Mouse (Mus musculus) ovary, postnatal 14 days (tissue): ENCODE results near the gene Vmn2r4.
"Not testable (repeated sequence)": the region's sequence is repeated elsewhere in the genome, so short reads cannot be mapped to it uniquely, and the experiment has no call there.

ENCODE experiments used
- DNase-seq: peaks from one replicate; pipeline ENCODE4 v3.0.0; 2022; ENCODE audit warnings: low spot score

Gene Vmn2r4

DNA sequence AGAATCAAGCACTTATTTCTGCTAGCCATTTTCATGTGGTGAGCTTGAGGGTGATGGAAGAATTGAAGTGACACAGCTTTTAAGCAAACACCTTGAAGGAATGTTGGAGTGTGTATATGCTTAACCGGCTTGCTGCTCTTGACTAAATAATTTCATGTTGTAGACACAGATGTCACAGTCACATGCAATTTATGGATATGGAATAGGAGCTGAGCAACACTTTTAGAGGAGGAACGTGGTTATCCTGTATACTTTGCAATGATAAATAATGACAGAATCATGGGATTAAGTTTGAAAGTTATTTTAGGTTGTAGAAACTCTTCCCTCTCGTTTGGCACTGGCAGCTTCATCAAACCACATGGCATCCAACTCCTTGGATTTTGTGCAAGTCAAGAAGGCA is at the start of gene Vmn2r4:
Gene Vmn2r4 (minus strand): TSS at position 101 of the 400 bp plus-strand sequence.
- DNase-seq, result not testable (repeated sequence)

- DNase-seq, result not testable (repeated sequence)
These were observed 19.1 kb upstream of the Vmn2r4 start for GRCm38 (mm10) chr3:64434261-64434660.

DNA sequence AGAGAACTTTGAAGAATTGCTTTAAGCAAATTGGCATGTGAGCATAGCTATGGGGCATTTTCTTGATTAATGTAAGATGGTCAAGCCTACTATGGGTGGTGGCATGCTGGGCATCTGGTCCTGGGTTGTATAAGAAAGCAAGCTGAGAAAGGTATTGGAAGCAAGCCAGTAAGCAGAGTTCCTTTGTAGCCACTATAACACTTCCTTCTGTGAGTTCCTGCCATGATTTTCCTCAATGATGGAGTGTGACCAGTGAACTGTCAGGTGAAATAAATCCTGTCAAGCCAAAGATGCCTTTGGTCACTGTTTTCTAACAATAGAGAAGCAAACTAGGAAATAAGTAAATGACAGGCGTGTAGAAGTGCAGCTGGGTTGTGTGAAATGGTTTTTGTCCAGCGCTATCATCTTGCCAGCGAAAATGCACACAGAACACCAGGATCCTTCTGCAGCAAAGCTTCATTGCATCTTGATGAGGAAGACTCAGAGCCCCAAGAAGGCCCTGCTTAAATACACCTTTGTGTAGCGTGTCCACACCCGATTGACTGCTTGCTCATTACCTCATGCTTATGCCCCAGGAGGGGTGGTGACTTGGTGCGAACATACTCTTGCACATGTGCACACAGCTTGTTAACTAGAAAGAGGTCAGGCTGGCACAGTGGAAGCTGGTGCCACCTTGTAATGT is 13.1 kb upstream of the Vmn2r4 start:
- not testable (repeated sequence) for DNase-seq

GRCm38 (mm10) chr3:64422141-64422540 is 7.0 kb upstream of the Vmn2r4 start:
- not testable (repeated sequence) for DNase-seq

GRCm38 (mm10) chr3:64417477-64417876 is 2.3 kb upstream of the Vmn2r4 start:
- DNase-seq, result not testable (repeated sequence)

- not testable (repeated sequence) for DNase-seq
These were observed 915 bp downstream of the Vmn2r4 start for GRCm38 (mm10) chr3:64414253-64414652.

DNA sequence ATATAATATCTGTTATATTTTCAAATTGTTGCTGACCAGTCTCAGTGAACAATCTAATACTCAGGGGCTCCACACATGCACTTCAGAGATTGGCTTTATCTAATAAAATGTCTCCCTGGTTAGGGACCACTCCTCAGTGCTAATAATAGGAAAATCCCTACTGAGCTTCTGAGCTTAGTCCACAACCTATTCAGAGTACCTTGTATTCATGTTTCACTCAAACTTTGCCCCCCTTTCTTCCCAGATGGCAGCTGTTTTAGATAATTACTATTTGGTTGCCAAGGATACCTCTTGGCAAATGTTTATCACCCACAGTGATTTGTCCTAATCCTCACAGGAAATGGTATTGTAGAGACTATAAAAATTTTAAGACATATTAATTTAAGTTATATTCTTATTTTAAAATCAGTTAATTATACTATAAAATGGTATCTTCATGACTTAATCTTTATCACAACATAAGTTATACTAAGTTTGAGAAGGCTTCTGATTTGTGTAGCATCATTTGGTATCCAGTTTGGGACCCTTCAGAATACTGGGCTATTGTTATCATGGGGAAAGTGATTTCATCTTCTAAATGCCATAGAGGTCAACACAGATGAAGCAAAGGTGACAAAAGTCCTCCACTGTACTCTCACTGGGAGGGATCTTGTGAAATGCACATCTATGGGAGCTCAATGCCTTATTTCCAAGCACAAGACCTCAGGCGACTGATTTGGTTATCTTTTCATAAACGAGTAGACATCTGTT is 55.7 kb downstream of the Vmn2r4 start:
- no peak for DNase-seq
